Mouse (Mus musculus): ENCODE measurements around the gene Sp3. TPM values are rescaled to one million over a fixed set of nuclear protein-coding genes. Genes with fewer than 3 reads are reported as not detected.
"Not testable (repeated sequence)": the region's sequence is repeated elsewhere in the genome, so short reads cannot be mapped to it uniquely, and the experiment has no call there.

Gene Sp3
- total and polyA plus RNA-seq, 2 experiments from 2014 or later: 26.5 to 115 TPM

GRCm38 (mm10) chr2:72915245-72915930 is 64.9 kb downstream of the Sp3 start:
- Histone ChIP-seq H3K4me2 (ENCODE audit: low read depth) (no peak overlapping the region), H3K4me3 (ENCODE audit: low read depth, low read length) (no peak overlapping the region), H3K36me3 (ENCODE audit: insufficient read depth) (no peaks in the 10 kb centered on the region), H3K27me3 (ENCODE audit: insufficient read depth, low read length) (no peaks in the 10 kb centered on the region), H3K9me3 (ENCODE audit: low read length) (no peaks in the 10 kb centered on the region), H3K9ac (no peak overlapping the region), H3K4me1 (ENCODE audit: insufficient read depth) (no peaks in the 10 kb centered on the region), H3K27ac (ENCODE audit: low read depth, low read length) (no peak overlapping the region)
- DNase-seq (no peak), ATAC-seq (no peak)
- 75% methylated on average over 7 of the region's 7 CpGs for WGBS
- TF ChIP-seq CTCF (IDR thresholded peaks at IDR 0.05; ENCODE audit: low read depth): no peak

GRCm38 (mm10) chr2:72913458-72913760 is 66.8 kb downstream of the Sp3 start:
- H3K27me3 ChIP-seq (ENCODE audit: insufficient read depth, low read length): no peaks in the 10 kb centered on the region
- no peak overlapping the region for H3K4me2 ChIP-seq (ENCODE audit: low read depth)
- H3K36me3 ChIP-seq (ENCODE audit: insufficient read depth): no peaks in the 10 kb centered on the region
- no peak for TF ChIP-seq CTCF (IDR thresholded peaks at IDR 0.05; ENCODE audit: low read depth)
- ATAC-seq (no peak), DNase-seq (peak; percentile 56)
- H3K4me1 ChIP-seq (ENCODE audit: insufficient read depth): no peaks in the 10 kb centered on the region
- WGBS: 28% methylated on average over 7 of the region's 7 CpGs
- H3K4me3 ChIP-seq (ENCODE audit: low read depth, low read length): no peak overlapping the region
- H3K27ac ChIP-seq (ENCODE audit: low read depth, low read length): no peak overlapping the region
- H3K9ac ChIP-seq: no peak overlapping the region
- no peaks in the 10 kb centered on the region for H3K9me3 ChIP-seq (ENCODE audit: low read length)

- H3K36me3 ChIP-seq (ENCODE audit: insufficient read depth): no peaks in the 10 kb centered on the region
- no peaks in the 10 kb centered on the region for H3K9me3 ChIP-seq (ENCODE audit: low read length)
- no peak overlapping the region for H3K4me2 ChIP-seq (ENCODE audit: low read depth)
- DNase-seq (no peak), ATAC-seq (no peak)
- H3K9ac ChIP-seq: no peak overlapping the region
- H3K27me3 ChIP-seq (ENCODE audit: insufficient read depth, low read length): no peaks in the 10 kb centered on the region
- TF ChIP-seq CTCF (IDR thresholded peaks at IDR 0.05; ENCODE audit: low read depth): no peak
- H3K4me3 ChIP-seq (ENCODE audit: low read depth, low read length): no peak overlapping the region
- no peaks in the 10 kb centered on the region for H3K4me1 ChIP-seq (ENCODE audit: insufficient read depth)
- 51% methylated on average over 11 of the region's 11 CpGs for WGBS
- H3K27ac ChIP-seq (ENCODE audit: low read depth, low read length): no peak overlapping the region
Measured at GRCm38 (mm10) chr2:72912708-72913457, 67.4 kb downstream of the Sp3 start.

- ATAC-seq (no peak), DNase-seq (no peak)
- Histone ChIP-seq H3K4me2 (ENCODE audit: low read depth) (no peak overlapping the region), H3K27me3 (ENCODE audit: insufficient read depth, low read length) (no peaks in the 10 kb centered on the region), H3K4me1 (ENCODE audit: insufficient read depth) (no peaks in the 10 kb centered on the region), H3K27ac (ENCODE audit: low read depth, low read length) (no peak overlapping the region), H3K9ac (no peak overlapping the region), H3K9me3 (ENCODE audit: low read length) (no peaks in the 10 kb centered on the region), H3K36me3 (ENCODE audit: insufficient read depth) (no peaks in the 10 kb centered on the region), H3K4me3 (ENCODE audit: low read depth, low read length) (no peak overlapping the region)
- no peak for TF ChIP-seq CTCF (IDR thresholded peaks at IDR 0.05; ENCODE audit: low read depth)
- 84% methylated on average over 9 of the region's 9 CpGs for WGBS
Measured at GRCm38 (mm10) chr2:72911527-72911926, 68.7 kb downstream of the Sp3 start.

- DNase-seq (no peak), ATAC-seq (no peak)
- WGBS: 76% methylated on average over 4 of the region's 4 CpGs
- Histone ChIP-seq H3K27ac (ENCODE audit: low read depth, low read length) (no peak overlapping the region), H3K9ac (no peak overlapping the region), H3K4me3 (ENCODE audit: low read depth, low read length) (no peak overlapping the region), H3K4me1 (ENCODE audit: insufficient read depth) (no peaks in the 10 kb centered on the region), H3K36me3 (ENCODE audit: insufficient read depth) (no peaks in the 10 kb centered on the region), H3K4me2 (ENCODE audit: low read depth) (no peak overlapping the region), H3K9me3 (ENCODE audit: low read length) (no peaks in the 10 kb centered on the region), H3K27me3 (ENCODE audit: insufficient read depth, low read length) (no peaks in the 10 kb centered on the region)
- TF ChIP-seq CTCF (IDR thresholded peaks at IDR 0.05; ENCODE audit: low read depth): no peak
Measured at GRCm38 (mm10) chr2:72909046-72909445, 71.2 kb downstream of the Sp3 start.

- TF ChIP-seq CTCF (IDR thresholded peaks at IDR 0.05; ENCODE audit: low read depth): no peak
- no peaks in the 10 kb centered on the region for H3K36me3 ChIP-seq (ENCODE audit: insufficient read depth)
- no peak overlapping the region for H3K27ac ChIP-seq (ENCODE audit: low read depth, low read length)
- H3K4me1 ChIP-seq (ENCODE audit: insufficient read depth): no peaks in the 10 kb centered on the region
- no peaks in the 10 kb centered on the region for H3K27me3 ChIP-seq (ENCODE audit: insufficient read depth, low read length)
- WGBS: 86% methylated on average over 20 of the region's 20 CpGs
- DNase-seq (no peak), ATAC-seq (no peak)
- no peak overlapping the region for H3K4me2 ChIP-seq (ENCODE audit: low read depth)
- H3K4me3 ChIP-seq (ENCODE audit: low read depth, low read length): no peak overlapping the region
- H3K9me3 ChIP-seq (ENCODE audit: low read length): no peaks in the 10 kb centered on the region
- H3K9ac ChIP-seq: no peak overlapping the region
Measured at GRCm38 (mm10) chr2:72908191-72908910, 71.9 kb downstream of the Sp3 start.

GRCm38 (mm10) chr2:72906745-72907144 is 73.5 kb downstream of the Sp3 start:
- Histone ChIP-seq H3K4me1 (ENCODE audit: insufficient read depth) (no peaks in the 10 kb centered on the region), H3K27me3 (ENCODE audit: insufficient read depth, low read length) (no peaks in the 10 kb centered on the region), H3K27ac (ENCODE audit: low read depth, low read length) (no peak overlapping the region), H3K9ac (no peak overlapping the region), H3K36me3 (ENCODE audit: insufficient read depth) (no peaks in the 10 kb centered on the region), H3K4me3 (ENCODE audit: low read depth, low read length) (no peak overlapping the region), H3K9me3 (ENCODE audit: low read length) (no peaks in the 10 kb centered on the region), H3K4me2 (ENCODE audit: low read depth) (no peak overlapping the region)
- ATAC-seq (no peak), DNase-seq (no peak)
- 42% methylated on average over 8 of the region's 8 CpGs for WGBS
- TF ChIP-seq CTCF (IDR thresholded peaks at IDR 0.05; ENCODE audit: low read depth): no peak

- H3K4me3 ChIP-seq (ENCODE audit: low read depth, low read length): not testable (repeated sequence)
Measured at GRCm38 (mm10) chr2:72902816-72903680, 77.2 kb downstream of the Sp3 start.

More at GRCm38 (mm10) chr2:72902816-72903680, 77.2 kb downstream of the Sp3 start:
- not testable (repeated sequence) for H3K4me2 ChIP-seq (ENCODE audit: low read depth); H3K4me1 ChIP-seq (ENCODE audit: insufficient read depth); H3K27me3 ChIP-seq (ENCODE audit: insufficient read depth, low read length); ATAC-seq; H3K9me3 ChIP-seq (ENCODE audit: low read length); H3K9ac ChIP-seq; H3K36me3 ChIP-seq (ENCODE audit: insufficient read depth); H3K27ac ChIP-seq (ENCODE audit: low read depth, low read length); DNase-seq
- 89% methylated on average over 16 of the region's 16 CpGs for WGBS

All from forebrain, postnatal 0 days (tissue).